Mouse (Mus musculus) midbrain, embryonic 11.5 days (tissue): Measurements from ENCODE around the gene Rapgef4. TPM values are rescaled to one million over a fixed set of nuclear protein-coding genes. Genes with fewer than 3 reads are reported as not detected.
A peak's percentile ranks its signal among the peaks of the same experiment; 100 is the strongest.

ENCODE experiments used
- ATAC-seq: fragments of 200-750 bp; cut with Nextera tagmentation; 2 replicates; pipeline ENCODE4 v1.8.0; 2017; ENCODE audit warnings: moderate TSS enrichment, moderate library complexity; ENCODE audit not compliant: low FRiP score
- DNase-seq: peaks from one replicate; pipeline ENCODE4 v3.0.0; 2015; ENCODE audit warnings: low spot score; ENCODE audit errors: missing footprints
- H3K27ac ChIP-seq: fragments of 300-500 bp; sonication (generic); 2 replicates; pipeline ENCODE4 v1.5.1; 2014; ENCODE audit warnings: low read depth, low read length
- H3K27me3 ChIP-seq: fragments of 300-500 bp; sonication (generic); 2 replicates; pipeline ENCODE4 v1.6.1; 2014; ENCODE audit warnings: mild to moderate bottlenecking, low read length, moderate library complexity, mixed read lengths; ENCODE audit not compliant: control insufficient read depth, insufficient read depth
- H3K36me3 ChIP-seq: fragments of 300-500 bp; sonication (generic); 2 replicates; pipeline ENCODE4 v1.6.1; 2014; ENCODE audit warnings: mild to moderate bottlenecking, low read length, moderate library complexity, mixed read lengths; ENCODE audit not compliant: control insufficient read depth, insufficient read depth
- H3K4me1 ChIP-seq: fragments of 300-500 bp; sonication (generic); 2 replicates; pipeline ENCODE4 v1.6.1; 2014; ENCODE audit warnings: low read length; ENCODE audit not compliant: control insufficient read depth, insufficient read depth
- H3K4me2 ChIP-seq: fragments of 300-500 bp; sonication (generic); 2 replicates; pipeline ENCODE4 v1.6.1; 2014; ENCODE audit warnings: mild to moderate bottlenecking, moderate library complexity
- H3K4me3 ChIP-seq: fragments of 300-500 bp; sonication (generic); 2 replicates; pipeline ENCODE4 v1.5.1; 2014; ENCODE audit warnings: low read depth, low read length
- H3K9ac ChIP-seq: fragments of 300-500 bp; sonication (generic); 2 replicates; pipeline ENCODE4 v1.6.1; 2014; ENCODE audit warnings: low read length
- H3K9me3 ChIP-seq: fragments of 300-500 bp; sonication (generic); 2 replicates; pipeline ENCODE4 v1.6.1; 2016; ENCODE audit warnings: low read length; ENCODE audit not compliant: control insufficient read depth
- WGBS: fragments of 180-500 bp; shearing (Covaris S2); extraction: QIAGEN DNeasy Blood & Tissue Kit; methylation state at CpG from one replicate; pipeline ENCODE4 v1.1.7; 2014; 5-methylcytosine and 5-hydroxymethylcytosine counted together
- polyA plus RNA-seq: library from polyadenylated mRNA; unstranded; fragments of >200 nt; fragmentation: Nextera tagmentation; extraction: Ambion mirVana; gene quantifications from 2 replicates; pipeline ENCODE4 v1.2.1, GENCODE M21; 2014

The Rapgef4 gene
- polyA plus RNA-seq, 1 experiment from 2014 or later: 2.0 TPM

DNA sequence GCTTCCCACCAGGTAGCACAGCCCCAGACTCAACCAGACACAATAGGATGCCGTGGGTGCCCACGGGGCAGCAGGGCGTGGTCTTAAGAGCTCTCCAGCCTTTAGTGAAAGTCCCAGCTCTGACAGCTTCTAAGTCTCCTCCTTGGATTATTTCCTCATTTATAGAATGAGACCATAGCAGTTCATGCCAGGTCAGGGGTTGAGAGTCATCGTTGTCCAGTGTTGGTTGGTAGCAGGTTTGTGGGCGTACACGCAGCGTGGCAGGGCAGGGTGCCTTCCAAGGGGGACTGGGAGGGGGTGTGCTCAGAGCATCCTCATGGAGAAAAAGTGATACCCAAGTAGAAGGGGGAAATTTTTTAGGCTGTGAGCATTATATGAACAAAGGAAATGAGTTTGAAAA lies 166.2 kb downstream of the Rapgef4 start:
- Histone ChIP-seq H3K27me3 (no peaks in the 10 kb centered on the region), H3K36me3 (no peaks in the 10 kb centered on the region), H3K4me2 (no peak overlapping the region), H3K4me1 (0 out of 2 replicates have a peak, but pooled peaks cover 3% of the 10 kb centered on the region), H3K9ac (no peak overlapping the region), H3K4me3 (no peak overlapping the region), H3K27ac (no peak overlapping the region), H3K9me3 (no peaks in the 10 kb centered on the region)
- DNase-seq (no peak), ATAC-seq (no peak)
- WGBS: 88% methylated on average over 7 of the region's 7 CpGs

DNA sequence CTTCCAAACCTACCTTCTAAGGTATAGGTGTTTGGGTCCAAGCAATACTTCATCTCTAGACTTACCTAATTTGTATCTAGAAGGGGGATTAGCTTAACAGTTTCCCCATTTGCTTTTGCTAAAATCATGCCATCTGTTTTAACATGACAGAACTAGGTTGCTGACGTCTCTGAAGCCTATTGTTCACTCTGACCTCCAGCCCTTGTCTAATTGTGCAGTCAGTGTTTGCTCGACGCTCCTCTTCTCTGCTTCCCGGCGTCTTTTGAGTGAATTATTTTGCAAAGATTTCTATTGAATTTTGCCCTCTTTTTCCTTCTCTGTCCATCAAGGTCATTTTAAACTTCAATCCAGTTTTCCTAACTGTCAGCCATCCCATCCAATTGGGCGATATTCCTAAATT lies 166.7 kb downstream of the Rapgef4 start:
- Histone ChIP-seq H3K36me3 (no peaks in the 10 kb centered on the region), H3K9me3 (no peaks in the 10 kb centered on the region), H3K9ac (no peak overlapping the region), H3K4me2 (no peak overlapping the region), H3K4me1 (0 out of 2 replicates have a peak, but pooled peaks cover 3% of the 10 kb centered on the region), H3K27me3 (no peaks in the 10 kb centered on the region), H3K27ac (no peak overlapping the region), H3K4me3 (no peak overlapping the region)
- no peak for ATAC-seq
- WGBS: 34% methylated on average over 6 of the region's 6 CpGs
- no peak for DNase-seq

DNA sequence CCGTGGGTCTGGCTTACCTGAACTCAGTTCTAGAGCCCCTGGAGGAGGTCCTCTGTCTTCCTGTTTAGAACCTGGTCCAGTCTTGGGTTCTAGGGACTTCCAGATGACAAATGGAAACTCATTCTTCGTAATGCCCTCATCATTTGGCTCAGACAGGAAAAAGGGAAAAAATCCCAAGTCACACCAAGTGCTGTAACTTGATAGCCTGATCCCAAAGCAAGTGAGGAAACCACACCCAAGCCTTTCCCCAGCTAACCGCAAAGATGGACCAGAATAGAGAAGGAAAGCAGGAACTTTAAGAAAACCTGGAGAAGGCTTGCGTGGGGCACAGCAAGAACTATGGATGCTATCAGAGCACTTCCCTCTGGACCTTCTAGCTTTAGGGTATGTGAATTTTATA lies 167.6 kb downstream of the Rapgef4 start:
- Histone ChIP-seq H3K9me3 (no peaks in the 10 kb centered on the region), H3K4me2 (no peak overlapping the region), H3K4me3 (no peak overlapping the region), H3K36me3 (no peaks in the 10 kb centered on the region), H3K4me1 (0 out of 2 replicates have a peak, but pooled peaks cover 3% of the 10 kb centered on the region), H3K27ac (no peak overlapping the region), H3K27me3 (no peaks in the 10 kb centered on the region), H3K9ac (no peak overlapping the region)
- no peak for ATAC-seq
- WGBS: 67% methylated on average over 4 of the region's 4 CpGs
- no peak for DNase-seq

DNA sequence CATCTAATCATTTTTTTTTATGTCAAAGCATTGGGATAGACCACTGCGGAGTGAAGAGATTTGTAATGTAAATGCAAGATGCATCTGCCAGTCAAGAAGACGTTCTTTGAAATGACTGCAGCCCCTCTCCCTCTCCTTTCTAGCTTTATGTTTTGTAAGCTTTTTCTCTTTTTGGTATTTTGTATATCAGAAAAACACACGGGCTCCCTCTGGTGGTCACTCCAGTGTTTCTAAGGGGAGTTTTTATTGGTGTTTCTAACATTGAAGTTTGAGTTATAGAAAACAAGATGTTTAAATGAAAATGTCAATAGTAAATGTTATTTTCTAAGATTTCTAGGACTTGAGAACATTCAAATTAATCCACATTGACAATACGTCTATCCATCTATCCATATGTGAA lies 168.0 kb downstream of the Rapgef4 start:
- ATAC-seq (no peak), DNase-seq (peak; percentile 96)
- Histone ChIP-seq H3K36me3 (no peaks in the 10 kb centered on the region), H3K9me3 (no peaks in the 10 kb centered on the region), H3K27ac (no peak overlapping the region), H3K27me3 (no peaks in the 10 kb centered on the region), H3K4me1 (0 out of 2 replicates have a peak, but pooled peaks cover 3% of the 10 kb centered on the region), H3K4me2 (no peak overlapping the region), H3K9ac (no peak overlapping the region), H3K4me3 (no peak overlapping the region)
- WGBS: 28% methylated on average over 4 of the region's 4 CpGs

DNA sequence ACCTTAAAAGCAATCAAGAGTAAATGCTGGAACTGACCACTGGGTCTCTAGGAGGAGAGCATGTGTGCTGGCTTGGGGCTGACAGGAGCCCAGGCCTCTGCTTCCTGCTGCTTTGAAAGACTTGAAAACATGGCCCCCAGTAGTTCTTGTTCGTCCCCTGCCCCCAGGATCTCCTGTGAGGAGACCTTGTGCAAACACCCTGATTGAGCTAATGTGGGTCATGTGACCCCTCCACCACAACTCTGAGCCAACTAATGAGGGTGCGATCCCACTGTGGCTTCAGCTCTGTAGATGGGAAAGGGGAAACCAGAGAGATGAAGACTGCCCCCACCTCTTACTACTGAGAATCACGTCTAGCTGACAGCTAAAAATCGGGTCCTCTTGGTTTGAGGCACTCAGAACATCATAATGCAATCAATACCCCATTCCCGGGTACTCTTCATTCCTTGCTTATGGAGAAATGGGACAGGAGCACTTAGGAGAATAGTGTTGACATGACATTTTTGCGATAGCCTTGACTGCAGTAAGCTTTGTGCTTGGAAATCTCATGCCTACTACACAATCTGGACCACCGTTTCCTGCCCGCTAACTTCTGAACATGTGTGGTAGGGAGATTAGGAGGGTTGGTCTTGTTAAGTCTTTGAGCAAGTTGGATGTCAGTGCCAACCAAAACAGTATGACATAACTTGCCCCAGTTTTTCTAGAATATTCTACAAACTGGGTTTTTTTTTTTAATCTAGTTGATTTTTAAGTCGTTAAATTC lies 170.9 kb downstream of the Rapgef4 start:
- H3K4me3 ChIP-seq: no peak overlapping the region

DNA sequence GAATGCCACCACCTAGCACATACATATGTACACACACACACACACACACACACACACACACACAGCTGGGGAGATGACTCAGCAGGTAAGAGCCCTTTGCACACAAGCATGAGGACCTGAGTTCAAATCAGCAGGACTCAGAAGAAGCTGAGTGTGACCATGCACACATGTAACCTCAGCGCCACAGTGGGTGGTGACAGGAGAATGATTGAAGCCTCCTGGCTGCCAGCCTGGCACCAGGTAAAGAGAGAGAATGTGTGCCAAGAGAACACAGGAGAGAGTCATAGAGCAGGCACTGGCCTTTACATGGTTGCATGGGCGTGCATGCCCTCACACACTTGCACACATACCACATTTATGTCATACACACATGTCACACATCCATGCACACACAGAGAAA lies 171.7 kb downstream of the Rapgef4 start:
- Histone ChIP-seq H3K4me2 (no peak overlapping the region), H3K27ac (no peak overlapping the region), H3K27me3 (no peaks in the 10 kb centered on the region), H3K36me3 (no peaks in the 10 kb centered on the region), H3K9me3 (no peaks in the 10 kb centered on the region), H3K4me1 (0 out of 2 replicates have a peak, but pooled peaks cover 6% of the 10 kb centered on the region), H3K4me3 (no peak overlapping the region), H3K9ac (no peak overlapping the region)
- DNase-seq: no peak
- no peak for ATAC-seq
- WGBS: 86% methylated on average over 2 of the region's 2 CpGs

More for the DNA sequence above, 170.9 kb downstream of the Rapgef4 start:
- no peaks in the 10 kb centered on the region for H3K36me3 ChIP-seq
- no peak overlapping the region for H3K9ac ChIP-seq
- ATAC-seq (no peak), DNase-seq (no peak)
- WGBS: 82% methylated on average over 9 of the region's 9 CpGs
- H3K27ac ChIP-seq: no peak overlapping the region
- no peaks in the 10 kb centered on the region for H3K27me3 ChIP-seq
- 0 out of 2 replicates have a peak, but pooled peaks cover 3% of the 10 kb centered on the region for H3K4me1 ChIP-seq
- no peak overlapping the region for H3K4me2 ChIP-seq
- no peaks in the 10 kb centered on the region for H3K9me3 ChIP-seq

DNA sequence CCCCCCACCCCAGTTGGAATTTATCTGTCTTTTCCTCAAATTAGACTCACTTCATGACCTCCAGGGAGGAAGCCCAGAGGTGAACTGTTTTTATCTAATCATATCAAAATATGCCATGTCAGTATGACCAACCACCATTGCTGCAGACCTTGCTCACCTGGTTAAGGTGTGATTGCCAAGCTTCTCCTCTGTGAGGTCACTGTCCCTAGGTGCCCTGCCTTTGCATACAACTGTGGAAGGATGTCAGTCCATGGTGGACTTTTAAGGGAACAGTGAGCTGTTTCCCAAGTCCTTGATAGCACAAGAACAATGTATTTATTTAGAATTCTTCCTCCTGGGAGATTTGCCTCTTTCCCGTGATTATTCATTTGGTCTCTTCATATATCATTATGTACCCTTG lies 172.8 kb downstream of the Rapgef4 start:
- 86% methylated on average over 1 of the region's 1 CpGs for WGBS
- Histone ChIP-seq H3K36me3 (no peaks in the 10 kb centered on the region), H3K4me3 (no peak overlapping the region), H3K27ac (no peak overlapping the region), H3K4me2 (no peak overlapping the region), H3K4me1 (0 out of 2 replicates have a peak, but pooled peaks cover 4% of the 10 kb centered on the region), H3K9ac (no peak overlapping the region), H3K27me3 (no peaks in the 10 kb centered on the region), H3K9me3 (no peaks in the 10 kb centered on the region)
- DNase-seq: no peak
- ATAC-seq: no peak

DNA sequence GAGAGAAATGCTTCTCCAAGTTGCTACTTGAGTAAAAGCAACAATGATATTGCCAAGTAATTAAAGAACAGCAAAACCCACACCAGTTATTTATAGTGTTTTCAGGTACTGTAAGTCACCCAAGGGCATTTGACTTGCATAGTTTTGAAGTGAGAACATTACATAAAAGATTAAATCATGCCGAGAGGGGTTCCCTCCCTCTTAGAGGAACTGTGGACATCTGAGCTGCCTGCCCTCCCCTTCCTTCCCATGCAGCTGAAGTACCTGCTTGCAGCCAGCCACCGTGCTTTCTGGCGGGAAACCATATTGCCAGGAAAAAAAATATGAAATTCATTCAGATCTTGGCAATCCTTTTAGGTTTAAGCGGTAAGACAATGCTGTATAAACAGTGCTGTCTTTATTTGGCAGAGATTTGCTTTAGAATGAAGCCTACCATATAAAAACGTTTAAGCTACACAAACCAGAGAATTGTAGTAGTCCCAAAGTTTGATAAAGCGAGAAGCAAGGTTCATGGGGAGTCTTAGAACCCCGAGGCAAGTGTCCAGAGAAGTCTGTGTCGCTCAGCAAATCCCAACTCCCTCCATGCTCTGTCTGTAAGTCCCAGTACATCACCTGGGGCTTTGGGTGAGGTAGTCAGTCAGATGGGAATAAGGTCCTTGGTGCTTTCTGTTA lies 174.2 kb downstream of the Rapgef4 start:
- 78% methylated on average over 8 of the region's 8 CpGs for WGBS
- DNase-seq: no peak
- no peaks in the 10 kb centered on the region for H3K36me3 ChIP-seq
- no peak overlapping the region for H3K4me3 ChIP-seq
- no peak for ATAC-seq
- no peak overlapping the region for H3K4me2 ChIP-seq
- no peaks in the 10 kb centered on the region for H3K9me3 ChIP-seq
- 0 out of 2 replicates have a peak, but pooled peaks cover 4% of the 10 kb centered on the region for H3K4me1 ChIP-seq
- no peak overlapping the region for H3K27ac ChIP-seq
- H3K27me3 ChIP-seq: no peaks in the 10 kb centered on the region
- H3K9ac ChIP-seq: no peak overlapping the region

DNA sequence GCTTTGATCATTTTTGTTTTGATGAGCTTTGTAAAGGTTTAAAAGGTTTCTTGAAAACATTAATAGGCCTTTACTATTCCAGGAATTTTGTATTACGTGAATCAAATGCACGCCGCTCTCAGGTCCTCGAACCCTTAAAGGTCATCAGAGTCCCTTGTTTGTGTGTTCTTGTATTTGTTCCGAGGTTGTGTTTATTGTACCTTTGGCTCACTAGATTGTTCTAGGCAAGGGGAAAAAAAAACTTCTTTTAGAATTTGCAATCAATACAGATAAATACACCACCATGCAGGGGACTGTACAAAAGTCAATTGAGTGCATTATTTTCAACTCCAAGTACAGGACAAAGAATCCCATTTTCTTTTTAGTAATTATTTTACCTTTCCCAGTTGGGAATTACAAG lies 175.4 kb downstream of the Rapgef4 start:
- no peaks in the 10 kb centered on the region for H3K36me3 ChIP-seq
- no peaks in the 10 kb centered on the region for H3K9me3 ChIP-seq
- no peaks in the 10 kb centered on the region for H3K27me3 ChIP-seq
- H3K27ac ChIP-seq: no peak overlapping the region
- WGBS: 86% methylated on average over 5 of the region's 5 CpGs
- no peak for DNase-seq
- H3K4me3 ChIP-seq: no peak overlapping the region
- H3K4me1 ChIP-seq: 0 out of 2 replicates have a peak, but pooled peaks cover 4% of the 10 kb centered on the region
- no peak overlapping the region for H3K4me2 ChIP-seq
- ATAC-seq: no peak
- H3K9ac ChIP-seq: no peak overlapping the region
